Mouse (Mus musculus) heart, postnatal 25 days (tissue): ENCODE results near the gene Tbc1d14. TPM values are rescaled to one million over a fixed set of nuclear protein-coding genes. Genes with fewer than 3 reads are reported as not detected.
A peak's percentile ranks its signal among the peaks of the same experiment; 100 is the strongest.

Source experiments
- DNase-seq: peaks from one replicate; pipeline ENCODE4 v3.0.0; 2022; ENCODE audit warnings: low spot score
- intact Hi-C: fragments of 180-260 bp; cut with DNase I; formaldehyde crosslinking; loops from one replicate; pipeline ENCODE4 v1.15.1; 2025
- total RNA-seq, 2 experiments: library from RNA; stranded (reverse); gene quantifications; 2 replicates each; pipeline ENCODE4 v1.2.3; 2021

Gene Tbc1d14
- 10 to 100 TPM; 14.3 to 14.7 TPM for total RNA-seq

GRCm38 (mm10) chr5:36593176-36593575 lies at the start of gene Tbc1d14:
TSS of gene Tbc1d14 (minus strand) at chr5:36593276.
- no peak for DNase-seq
- intact Hi-C loops, result no loop called here

GRCm38 (mm10) chr5:36625612-36626011 lies 32.5 kb upstream of the Tbc1d14 start:
- intact Hi-C loops, result no loop called here
- no peak for DNase-seq

GRCm38 (mm10) chr5:36623670-36624069 lies 30.6 kb upstream of the Tbc1d14 start:
- intact Hi-C loops, result no loop called here
- DNase-seq, result no peak

- no peak for DNase-seq
- intact Hi-C loops, result no loop called here
Measured at GRCm38 (mm10) chr5:36621058-36621449, 28.0 kb upstream of the Tbc1d14 start.

- intact Hi-C loops, result no loop called here
- no peak for DNase-seq
Measured at GRCm38 (mm10) chr5:36620409-36621057, 27.5 kb upstream of the Tbc1d14 start.

- DNase-seq, result no peak
- intact Hi-C loops, result no loop called here
Measured at GRCm38 (mm10) chr5:36618890-36619289, 25.8 kb upstream of the Tbc1d14 start.

GRCm38 (mm10) chr5:36618356-36618755 lies 25.3 kb upstream of the Tbc1d14 start:
- DNase-seq, result no peak
- intact Hi-C loops, result no loop called here

GRCm38 (mm10) chr5:36614124-36614523 lies 21.0 kb upstream of the Tbc1d14 start:
- intact Hi-C loops, result no loop called here

GRCm38 (mm10) chr5:36608939-36609499 lies 15.9 kb upstream of the Tbc1d14 start:
- intact Hi-C loops, result no loop called here
- no peak for DNase-seq

More at GRCm38 (mm10) chr5:36614124-36614523, 21.0 kb upstream of the Tbc1d14 start:
- no peak for DNase-seq

GRCm38 (mm10) chr5:36603031-36603430 lies 10.0 kb upstream of the Tbc1d14 start:
- no peak for DNase-seq
- intact Hi-C loops, result loop anchor here (1.0 to 5.0 kb wide), 2 partner anchors 89 to 139 kb away; no protein-coding TSS in a partner anchor

- intact Hi-C loops, result loop anchor here (5.0 kb wide), 1 partner anchor 90 kb away; no protein-coding TSS in a partner anchor
- DNase-seq, result no peak
Measured at GRCm38 (mm10) chr5:36602028-36602427, 9.0 kb upstream of the Tbc1d14 start.

GRCm38 (mm10) chr5:36601492-36601891 lies 8.4 kb upstream of the Tbc1d14 start:
- intact Hi-C loops, result loop anchor here (5.0 kb wide), 1 partner anchor 91 kb away; no protein-coding TSS in a partner anchor
- DNase-seq, result no peak

GRCm38 (mm10) chr5:36598883-36599282 lies 5.8 kb upstream of the Tbc1d14 start:
- DNase-seq, result no peak
- intact Hi-C loops, result no loop called here

- intact Hi-C loops, result no loop called here
- no peak for DNase-seq
Measured at GRCm38 (mm10) chr5:36597653-36598052, 4.6 kb upstream of the Tbc1d14 start.

GRCm38 (mm10) chr5:36596225-36596624 lies 3.1 kb upstream of the Tbc1d14 start:
- no peak for DNase-seq
- intact Hi-C loops, result no loop called here

GRCm38 (mm10) chr5:36595115-36595514 lies 2.0 kb upstream of the Tbc1d14 start:
- no peak for DNase-seq
- intact Hi-C loops, result no loop called here

GRCm38 (mm10) chr5:36594344-36594743 lies 1.3 kb upstream of the Tbc1d14 start:
- intact Hi-C loops, result no loop called here
- DNase-seq, result no peak

GRCm38 (mm10) chr5:36590499-36590920 lies 2.6 kb downstream of the Tbc1d14 start:
- no peak for DNase-seq
- intact Hi-C loops, result no loop called here

- intact Hi-C loops, result loop anchor here (5.0 to 10.0 kb wide), 2 partner anchors 122 to 161 kb away; partner anchors contain the start of genes Bloc1s4 and Grpel1
- DNase-seq, result no peak
Measured at GRCm38 (mm10) chr5:36584299-36584698, 8.8 kb downstream of the Tbc1d14 start.

GRCm38 (mm10) chr5:36581924-36582642 lies 11.0 kb downstream of the Tbc1d14 start:
- DNase-seq, result peak; percentile 98
- intact Hi-C loops, result loop anchor here (1.0 to 10.0 kb wide), 3 partner anchors 52 to 163 kb away; partner anchors contain the start of genes Bloc1s4 and Grpel1
